Mouse (Mus musculus): ENCODE results near the gene Olfr799. TPM values are rescaled to one million over a fixed set of nuclear protein-coding genes. Genes with fewer than 3 reads are reported as not detected.

The Olfr799 gene
- not detected for total RNA-seq (2021)
- long read RNA-seq, experiment 1, result 0 reads
- long read RNA-seq, experiment 2, result 0 reads

- no peak for DNase-seq (ENCODE audit: low spot score in 2 of 2)
These were observed at the start of gene Olfr799 for GRCm38 (mm10) chr10:129637184-129637583. Gene Olfr799 (plus strand): TSS chr10:129637484.

GRCm38 (mm10) chr10:129612470-129612869 is 24.8 kb upstream of the Olfr799 start, which contains the start of gene Olfr796:
Gene Olfr796 (minus strand): TSS chr10:129612570.
- DNase-seq (ENCODE audit: low spot score in 2 of 2), result no peak

DNA sequence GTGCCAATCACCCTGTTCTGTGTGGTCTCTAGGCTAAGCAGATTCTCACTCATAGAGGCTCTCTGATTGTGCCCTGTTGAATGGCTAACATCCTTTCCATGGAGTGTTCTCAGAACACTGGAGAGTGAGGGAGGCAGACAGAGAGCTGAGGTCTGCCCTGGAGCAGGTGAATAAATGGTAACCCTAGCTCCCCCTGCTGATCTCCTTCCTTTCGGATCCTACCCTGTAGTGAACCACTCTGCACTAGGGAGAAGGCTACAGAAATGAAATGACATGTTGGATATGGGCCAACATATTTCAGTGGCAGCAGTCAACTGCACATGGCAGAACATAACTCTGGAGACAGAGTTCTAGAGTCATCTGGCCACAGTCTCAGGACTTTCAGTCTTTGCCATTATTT is 15.6 kb upstream of the Olfr799 start:
- DNase-seq (ENCODE audit: low spot score in 2 of 2), result no peak

- DNase-seq (ENCODE audit: low spot score in 2 of 2), result no peak
These were observed 14.0 kb upstream of the Olfr799 start for GRCm38 (mm10) chr10:129623251-129623650.

GRCm38 (mm10) chr10:129627834-129628233 is 9.4 kb upstream of the Olfr799 start, which contains the start of gene Olfr798:
Gene Olfr798 (minus strand): TSS chr10:129627934.
- DNase-seq (ENCODE audit: low spot score in 2 of 2), result no peak

- DNase-seq (ENCODE audit: low spot score in 2 of 2), result no peak
These were observed 14.5 kb downstream of the Olfr799 start for GRCm38 (mm10) chr10:129651763-129652162.

- DNase-seq (ENCODE audit: low spot score in 2 of 2), result no peak
These were observed 20.1 kb downstream of the Olfr799 start, which contains the start of gene Olfr800 for GRCm38 (mm10) chr10:129657394-129657793. Gene Olfr800 (plus strand): TSS chr10:129657694.

DNA sequence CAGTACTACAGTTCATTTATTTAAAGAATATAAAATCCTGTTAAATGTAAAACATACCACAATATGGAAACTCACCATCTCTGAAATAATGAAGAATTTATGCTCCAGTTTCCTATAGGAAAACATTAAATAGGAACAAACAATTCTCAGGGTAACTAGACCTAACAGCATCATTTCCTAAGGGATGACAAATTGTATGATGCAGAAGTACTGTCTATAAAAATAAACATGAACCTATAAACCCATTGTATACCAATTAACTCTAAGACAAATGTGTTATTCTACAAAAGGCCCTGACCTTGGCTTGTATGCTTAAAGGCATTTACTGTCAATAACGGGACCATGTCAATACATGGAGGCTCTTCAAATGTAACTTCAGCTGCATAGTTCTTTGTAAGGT is 36.5 kb downstream of the Olfr799 start, which contains the start of gene Olfr801:
Gene Olfr801, minus strand, starts transcription at position 101 of the 400 bp plus-strand sequence.
- no peak for DNase-seq (ENCODE audit: low spot score in 2 of 2)

GRCm38 (mm10) chr10:129688069-129688468 is 50.8 kb downstream of the Olfr799 start, which contains the start of gene Olfr802:
Gene Olfr802 (minus strand): TSS chr10:129688169.
- no peak for DNase-seq (ENCODE audit: low spot score in 2 of 2)

DNA sequence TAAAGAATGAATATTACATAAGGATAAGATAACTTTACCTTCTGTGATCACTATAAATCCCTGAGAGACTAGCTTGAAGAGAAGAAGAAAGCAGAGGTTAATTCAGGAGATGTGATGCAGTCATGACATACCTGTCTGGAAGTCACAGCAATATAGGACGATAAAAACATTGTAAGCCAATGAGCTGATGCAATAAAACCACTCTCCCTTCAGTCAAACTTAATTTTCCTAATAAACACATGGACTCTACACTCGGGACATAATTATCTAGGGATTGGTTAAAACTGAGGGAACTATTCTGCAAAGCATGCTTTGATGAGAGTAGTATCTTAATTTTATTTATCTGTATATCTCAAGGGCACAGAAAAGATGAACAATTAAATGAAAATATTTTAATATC is 56.9 kb downstream of the Olfr799 start, which contains the start of gene Olfr803:
Gene Olfr803, minus strand, starts transcription at position 101 of the 400 bp plus-strand sequence.
- no peak for DNase-seq (ENCODE audit: low spot score in 2 of 2)

Other genes with a start within 250 kb of the Olfr799 start
- gene Olfr785, start 232.1 kb upstream of the Olfr799 start, total RNA-seq (2021), result not detected
- not detected for gene Olfr786, start 210.2 kb upstream of the Olfr799 start, total RNA-seq (2021)
- not detected for gene Olfr787, start 175.6 kb upstream of the Olfr799 start, total RNA-seq (2021)
- not detected for gene Olfr788, start 166.5 kb upstream of the Olfr799 start, total RNA-seq (2021)
- gene Olfr789, start 152.7 kb upstream of the Olfr799 start, total RNA-seq (2021), result not detected
- not detected for gene Olfr790, start 139.0 kb upstream of the Olfr799 start, total RNA-seq (2021)
- not detected for gene Olfr791, start 115.7 kb upstream of the Olfr799 start, total RNA-seq (2021)
- gene Olfr792, start 98.3 kb upstream of the Olfr799 start, total RNA-seq (2021), result not detected
- gene Olfr794, start 69.8 kb upstream of the Olfr799 start, total RNA-seq (2021), result not detected
- gene Olfr796, start 24.9 kb upstream of the Olfr799 start, total RNA-seq (2021), result not detected
- not detected for gene Olfr798, start 9.6 kb upstream of the Olfr799 start, total RNA-seq (2021)
- not detected for gene Olfr800, start 20.2 kb downstream of the Olfr799 start, total RNA-seq (2021)
- gene Olfr801, start 36.4 kb downstream of the Olfr799 start, total RNA-seq (2021), result not detected
- not detected for gene Olfr802, start 50.7 kb downstream of the Olfr799 start, total RNA-seq (2021)
- gene Olfr803, start 56.8 kb downstream of the Olfr799 start, total RNA-seq (2021), result not detected
- gene Olfr804, start 65.7 kb downstream of the Olfr799 start, total RNA-seq (2021), result not detected
- not detected for gene Olfr805, start 91.9 kb downstream of the Olfr799 start, total RNA-seq (2021)
- not detected for gene Olfr806, start 104.4 kb downstream of the Olfr799 start, total RNA-seq (2021)
- not detected for gene Olfr807, start 120.3 kb downstream of the Olfr799 start, total RNA-seq (2021)
- gene Olfr808, start 128.0 kb downstream of the Olfr799 start, total RNA-seq (2021), result not detected
- not detected for gene Olfr809, start 137.2 kb downstream of the Olfr799 start, total RNA-seq (2021)
- gene Olfr810, start 157.4 kb downstream of the Olfr799 start, total RNA-seq (2021), result not detected
- not detected for gene Olfr811, start 166.9 kb downstream of the Olfr799 start, total RNA-seq (2021)
- not detected for gene Olfr812, start 208.6 kb downstream of the Olfr799 start, total RNA-seq (2021)
- not detected for gene Olfr813, start 217.9 kb downstream of the Olfr799 start, total RNA-seq (2021)
- gene Olfr814, start 242.4 kb downstream of the Olfr799 start, total RNA-seq (2021), result not detected

Measured in left cerebral cortex, adult 18-20 months (tissue).